Mouse (Mus musculus) liver, embryonic 11.5 days (tissue): ENCODE measurements around the gene Itih4. TPM values are rescaled to one million over a fixed set of nuclear protein-coding genes. Genes with fewer than 3 reads are reported as not detected.

Source experiments
- ATAC-seq: fragments of 200-750 bp; cut with Nextera tagmentation; replicated peaks from 2 replicates; pipeline ENCODE4 v1.8.0; 2017; ENCODE audit warnings: moderate number of reproducible peaks, mild to moderate bottlenecking, moderate TSS enrichment, moderate library complexity; ENCODE audit not compliant: low FRiP score
- DNase-seq: peaks from one replicate; pipeline ENCODE4 v3.0.0-alpha.2; 2017; ENCODE audit warnings: low spot score
- H3K27ac ChIP-seq: fragments of 300-500 bp; sonication (generic); 2 replicates; pipeline ENCODE4 v1.5.1; 2014; ENCODE audit warnings: mild to moderate bottlenecking, low read depth, low read length, control low read depth
- H3K27me3 ChIP-seq: fragments of 300-500 bp; sonication (generic); replicated peaks from 2 replicates; pipeline ENCODE4 v1.6.1; 2014; ENCODE audit warnings: low read length, mixed read lengths; ENCODE audit not compliant: control insufficient read depth, insufficient read depth
- H3K36me3 ChIP-seq: fragments of 300-500 bp; sonication (generic); 2 replicates; pipeline ENCODE4 v1.6.1; 2014; ENCODE audit warnings: mild to moderate bottlenecking, low read length, moderate library complexity, mixed read lengths; ENCODE audit not compliant: control insufficient read depth, insufficient read depth
- H3K4me1 ChIP-seq: fragments of 300-500 bp; sonication (generic); replicated peaks from 2 replicates; pipeline ENCODE4 v1.6.1; 2014; ENCODE audit warnings: low read length, mixed read lengths; ENCODE audit not compliant: control insufficient read depth, insufficient read depth
- H3K4me2 ChIP-seq: fragments of 300-500 bp; sonication (generic); 2 replicates; pipeline ENCODE4 v1.6.1; 2014; ENCODE audit warnings: mild to moderate bottlenecking, control low read depth, moderate library complexity
- H3K4me3 ChIP-seq: fragments of 300-500 bp; sonication (generic); 2 replicates; pipeline ENCODE4 v1.5.1; 2014; ENCODE audit warnings: low read depth, low read length, control low read depth
- H3K9ac ChIP-seq: fragments of 300-500 bp; sonication (generic); 2 replicates; pipeline ENCODE4 v1.6.1; 2014; ENCODE audit warnings: low read depth, low read length, control low read depth
- H3K9me3 ChIP-seq: fragments of 300-500 bp; sonication (generic); 2 replicates; pipeline ENCODE4 v1.6.1; 2016; ENCODE audit warnings: low read length, inconsistent platforms, mixed read lengths; ENCODE audit not compliant: control insufficient read depth
- WGBS: fragments of 180-500 bp; shearing (Covaris S2); extraction: QIAGEN DNeasy Blood & Tissue Kit; methylation state at CpG from one replicate; pipeline ENCODE4 v1.1.7; 2014; 5-methylcytosine and 5-hydroxymethylcytosine counted together
- polyA plus RNA-seq: library from polyadenylated mRNA; unstranded; fragments of >200 nt; fragmentation: Nextera tagmentation; extraction: Ambion mirVana; gene quantifications from 2 replicates; pipeline ENCODE4 v1.2.1, GENCODE M21; 2014

The Itih4 gene
- polyA plus RNA-seq, 1 experiment from 2014 or later, result 3.4 TPM

DNA sequence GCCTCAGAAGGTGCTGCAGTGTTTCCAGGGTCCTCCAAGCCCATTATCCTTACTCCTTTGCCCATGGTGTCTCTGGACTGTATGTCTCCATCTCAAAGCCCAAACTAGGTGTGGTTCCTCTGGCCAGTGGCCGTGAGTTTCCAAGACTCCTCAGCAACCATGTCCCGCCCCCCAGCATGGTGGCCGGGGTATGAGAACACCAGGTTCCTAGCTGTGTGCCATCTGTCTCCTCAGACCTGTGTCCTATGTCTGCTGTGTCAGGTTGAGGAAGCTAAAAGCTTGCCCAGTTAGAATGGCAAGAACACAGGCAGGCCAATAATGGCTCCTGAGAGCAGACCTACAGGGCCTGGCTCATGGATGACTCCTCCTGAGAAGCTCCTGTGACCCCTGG, 4.6 kb upstream of the Itih4 start:
- Histone ChIP-seq H3K27me3 (no peaks in the 10 kb centered on the region), H3K4me1 (peaks cover 3% of the 10 kb centered on the region; the same call in 1 of the 2 replicates), H3K27ac (no peak overlapping the region), H3K9me3 (no peaks in the 10 kb centered on the region), H3K4me3 (no peak overlapping the region), H3K36me3 (peaks cover 2% of the 10 kb centered on the region; the same call in 1 of the 2 replicates), H3K4me2 (no peak overlapping the region), H3K9ac (no peak overlapping the region)
- ATAC-seq (no peak), DNase-seq (no peak)
- 72% methylated on average over 3 of the region's 3 CpGs for WGBS

DNA sequence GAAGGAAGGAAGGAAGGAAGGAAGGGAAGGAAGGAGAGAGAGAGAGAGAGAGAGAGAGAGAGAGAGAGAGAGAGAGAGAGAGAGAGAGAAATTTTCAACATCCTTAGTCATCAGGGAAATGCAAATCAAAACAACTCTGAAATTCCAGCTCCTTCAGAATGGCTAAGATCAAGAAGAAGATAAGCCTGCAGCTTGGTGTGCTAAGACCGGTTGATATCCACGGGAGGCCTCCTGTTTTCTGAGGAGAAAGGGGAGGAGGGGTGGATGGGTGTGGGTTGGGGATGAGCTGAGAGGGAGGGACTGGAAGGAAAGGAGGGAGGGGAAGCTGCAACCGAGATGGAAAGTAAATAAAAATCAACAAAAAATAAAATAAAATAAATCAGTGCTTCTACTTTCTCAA, 978 bp upstream of the Itih4 start:
- H3K4me1 ChIP-seq, result peaks cover 6% of the 10 kb centered on the region; the same call in 1 of the 2 replicates
- no peaks in the 10 kb centered on the region; the same call in 1 of the 2 replicates for H3K27me3 ChIP-seq
- no peaks in the 10 kb centered on the region for H3K9me3 ChIP-seq
- H3K9ac ChIP-seq, result no peak overlapping the region
- H3K4me3 ChIP-seq, result no peak overlapping the region
- DNase-seq, result no peak
- H3K27ac ChIP-seq, result no peak overlapping the region
- no peak for ATAC-seq
- no peaks in the 10 kb centered on the region for H3K36me3 ChIP-seq
- H3K4me2 ChIP-seq, result no peak overlapping the region
- WGBS, result 15% methylated on average over 3 of the region's 3 CpGs

DNA sequence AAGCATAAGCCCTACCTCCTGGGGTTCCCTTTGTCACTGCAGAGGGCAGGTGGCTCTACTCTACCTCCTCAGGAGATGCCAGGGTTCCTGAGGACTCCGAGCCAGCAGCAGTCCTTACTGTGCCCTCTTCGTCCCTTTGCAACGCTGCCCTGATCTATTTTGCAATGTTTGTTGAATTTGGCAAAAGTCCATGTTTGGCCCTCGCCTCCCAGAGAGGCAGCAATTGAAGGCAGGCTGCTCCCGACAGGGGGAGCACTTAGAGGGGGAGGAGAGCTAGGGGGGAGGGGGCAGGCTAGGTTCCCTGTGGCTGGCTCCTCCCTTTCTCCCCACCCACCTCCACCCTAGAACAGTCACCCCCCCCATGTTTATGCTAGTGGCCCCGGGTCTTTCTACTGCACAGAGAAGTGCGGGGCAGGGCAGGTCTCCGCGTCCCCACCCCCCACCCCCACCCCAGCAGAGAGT, 2.0 kb downstream of the Itih4 start:
- peak overlapping the region; percentile 33 for H3K4me2 ChIP-seq
- no peak overlapping the region for H3K4me3 ChIP-seq
- DNase-seq, result no peak
- 13% methylated on average over 9 of the region's 9 CpGs for WGBS
- H3K36me3 ChIP-seq, result no peaks in the 10 kb centered on the region
- peak; percentile 57 for ATAC-seq
- 0 out of 2 replicates have a peak overlapping the region, but pooled peaks have one; percentile 19 for H3K27ac ChIP-seq
- H3K9me3 ChIP-seq, result no peaks in the 10 kb centered on the region
- H3K9ac ChIP-seq, result no peak overlapping the region
- H3K4me1 ChIP-seq, result peaks cover 6% of the 10 kb centered on the region; the same call in 1 of the 2 replicates
- H3K27me3 ChIP-seq, result no peaks in the 10 kb centered on the region; the same call in 1 of the 2 replicates

DNA sequence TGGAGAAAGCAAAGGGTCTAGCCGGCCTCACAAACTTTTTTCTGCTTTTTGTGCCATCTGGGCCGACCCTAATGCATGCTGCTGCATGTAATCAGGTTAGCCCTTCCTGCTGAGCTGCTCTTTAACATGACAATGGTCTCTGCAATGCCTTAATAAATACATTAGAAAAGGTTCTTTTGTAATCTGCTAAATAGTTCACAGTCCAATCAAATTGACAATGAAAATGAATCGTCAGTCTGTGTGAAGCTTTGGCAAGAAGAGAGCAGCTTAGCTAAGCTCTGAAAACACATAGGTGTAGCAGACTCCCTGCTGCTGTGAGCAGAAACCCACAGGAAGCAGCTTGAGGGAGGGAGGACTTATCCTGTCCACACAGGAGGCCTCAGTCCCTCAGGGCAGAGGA, 13.7 kb downstream of the Itih4 start:
- Histone ChIP-seq H3K36me3 (no peaks in the 10 kb centered on the region), H3K9me3 (no peaks in the 10 kb centered on the region), H3K4me1 (no peaks in the 10 kb centered on the region), H3K4me3 (no peak overlapping the region), H3K9ac (no peak overlapping the region), H3K27me3 (no peaks in the 10 kb centered on the region), H3K27ac (no peak overlapping the region), H3K4me2 (no peak overlapping the region)
- WGBS, result 58% methylated on average over 3 of the region's 3 CpGs
- DNase-seq (no peak), ATAC-seq (no peak)

DNA sequence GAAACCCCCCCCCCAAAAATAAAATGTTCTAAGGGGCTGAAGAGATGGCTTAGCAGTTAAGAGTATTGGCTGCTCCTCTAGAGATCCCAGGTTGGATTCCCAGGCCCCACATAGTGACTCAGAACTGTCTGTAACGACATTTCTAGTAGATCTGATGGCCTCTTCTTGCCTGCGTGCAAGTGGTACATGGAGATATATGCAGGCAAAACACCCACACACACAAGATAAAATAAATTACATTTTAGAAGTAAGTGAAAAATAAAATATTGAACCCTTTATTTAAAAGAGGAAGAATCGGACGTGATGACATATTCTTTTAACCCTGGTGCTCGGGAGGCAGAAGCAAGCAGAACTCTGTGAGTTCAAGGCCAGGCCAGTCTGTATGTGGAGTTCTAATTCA, 16.4 kb downstream of the Itih4 start:
- 77% methylated on average over 5 of the region's 5 CpGs for WGBS
- ATAC-seq (no peak), DNase-seq (no peak)
- Histone ChIP-seq H3K27me3 (no peaks in the 10 kb centered on the region), H3K9me3 (no peaks in the 10 kb centered on the region), H3K4me1 (no peaks in the 10 kb centered on the region), H3K4me3 (no peak overlapping the region), H3K36me3 (no peaks in the 10 kb centered on the region), H3K9ac (no peak overlapping the region), H3K27ac (no peak overlapping the region), H3K4me2 (no peak overlapping the region)

DNA sequence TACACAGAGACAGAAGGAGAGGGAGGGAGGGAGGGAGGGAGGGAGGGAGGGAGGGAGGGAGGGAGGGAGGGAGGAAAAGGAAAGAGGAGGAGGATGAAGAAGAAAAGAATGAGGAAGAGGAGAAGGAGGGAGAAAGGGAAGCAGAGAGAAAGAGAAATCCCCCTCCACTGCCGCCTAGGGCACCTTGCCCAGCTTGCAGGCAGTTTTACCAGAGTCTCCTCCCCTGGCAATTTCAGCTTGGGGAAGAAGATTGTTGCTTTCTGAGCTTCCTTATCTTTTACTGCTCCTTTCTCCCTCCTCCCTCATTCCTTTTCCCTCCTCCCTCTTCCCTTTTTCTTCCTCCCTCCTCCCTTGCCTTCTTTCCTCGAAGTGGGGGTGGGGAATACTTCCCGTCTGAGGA, 16.8 kb downstream of the Itih4 start:
- 61% methylated on average over 2 of the region's 3 CpGs for WGBS
- Histone ChIP-seq H3K27ac (no peak overlapping the region), H3K4me2 (no peak overlapping the region), H3K4me1 (no peaks in the 10 kb centered on the region), H3K9me3 (no peaks in the 10 kb centered on the region), H3K4me3 (no peak overlapping the region), H3K9ac (no peak overlapping the region), H3K36me3 (no peaks in the 10 kb centered on the region), H3K27me3 (no peaks in the 10 kb centered on the region)
- no peak for ATAC-seq
- DNase-seq, result no peak

DNA sequence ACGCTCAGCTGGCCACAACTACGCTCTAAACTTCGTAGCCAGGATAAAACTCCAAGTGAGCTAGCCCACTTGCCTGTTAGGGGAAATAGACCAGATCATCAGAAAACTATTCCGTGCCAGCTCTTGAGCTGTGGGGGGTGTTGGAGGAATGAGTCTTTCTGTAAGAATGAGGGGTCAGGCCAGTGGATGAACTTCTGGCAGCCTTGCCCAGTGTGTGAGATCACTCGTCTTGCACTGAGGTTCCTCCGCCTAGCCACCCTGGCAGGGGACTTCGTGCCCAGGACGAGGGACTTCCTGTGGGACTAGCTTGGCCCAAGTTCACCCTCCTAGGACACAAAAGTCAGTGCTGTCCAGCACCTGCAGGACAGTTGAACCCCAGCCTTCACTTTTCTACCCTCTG, 18.0 kb downstream of the Itih4 start:
- DNase-seq, result no peak
- H3K27ac ChIP-seq, result no peak overlapping the region
- no peaks in the 10 kb centered on the region for H3K36me3 ChIP-seq
- 79% methylated on average over 8 of the region's 8 CpGs for WGBS
- H3K4me3 ChIP-seq, result no peak overlapping the region
- H3K9ac ChIP-seq, result no peak overlapping the region
- no peaks in the 10 kb centered on the region for H3K9me3 ChIP-seq
- no peaks in the 10 kb centered on the region for H3K27me3 ChIP-seq
- H3K4me1 ChIP-seq, result no peaks in the 10 kb centered on the region
- no peak for ATAC-seq
- no peak overlapping the region for H3K4me2 ChIP-seq

DNA sequence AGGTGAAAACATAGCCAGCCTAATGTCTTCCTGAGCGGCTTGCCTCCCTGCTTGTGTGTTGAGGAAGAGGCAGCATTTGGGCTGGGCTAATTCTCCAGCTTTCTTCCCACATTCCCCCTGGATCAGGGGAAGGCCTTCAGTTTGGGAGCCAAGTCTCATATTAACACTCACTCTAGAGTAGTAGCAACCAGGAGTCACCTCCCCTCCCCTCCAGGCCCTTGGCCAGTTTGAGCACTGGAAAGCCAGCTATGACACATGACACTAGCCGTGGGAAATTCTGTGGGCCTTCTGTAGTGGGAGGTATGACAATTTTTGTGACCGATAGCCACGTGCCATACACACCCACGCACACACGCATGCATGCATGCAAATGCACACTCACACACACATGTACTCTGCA, 19.7 kb downstream of the Itih4 start:
- ATAC-seq (no peak), DNase-seq (no peak)
- no peaks in the 10 kb centered on the region for H3K36me3 ChIP-seq
- no peak overlapping the region for H3K4me3 ChIP-seq
- H3K27me3 ChIP-seq, result no peaks in the 10 kb centered on the region
- no peak overlapping the region for H3K9ac ChIP-seq
- H3K4me1 ChIP-seq, result no peaks in the 10 kb centered on the region
- 83% methylated on average over 6 of the region's 6 CpGs for WGBS
- no peak overlapping the region for H3K4me2 ChIP-seq
- H3K27ac ChIP-seq, result no peak overlapping the region
- H3K9me3 ChIP-seq, result no peaks in the 10 kb centered on the region

DNA sequence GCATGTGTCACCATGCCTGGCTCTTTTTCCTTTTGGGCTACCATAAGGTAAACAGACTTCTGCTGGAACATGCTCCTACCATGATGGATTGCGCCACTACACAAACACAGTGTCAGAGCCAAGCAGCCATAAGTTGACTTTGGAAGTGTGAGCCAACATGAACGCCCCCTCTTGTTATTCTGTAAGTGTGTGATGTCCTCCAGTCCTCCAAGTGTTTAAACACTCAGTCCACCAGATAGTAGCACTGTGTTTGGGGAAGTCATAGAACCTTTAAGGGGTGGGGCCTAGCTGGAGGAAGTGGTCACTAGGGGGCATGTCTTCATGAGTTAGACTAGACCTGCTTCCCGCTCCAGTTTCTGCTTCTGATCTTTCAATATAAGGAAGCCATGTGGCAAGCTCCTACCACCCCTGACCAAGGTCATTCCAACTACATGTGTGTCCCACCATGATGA, 21.6 kb downstream of the Itih4 start:
- Histone ChIP-seq H3K27ac (no peak overlapping the region), H3K4me3 (no peak overlapping the region), H3K36me3 (no peaks in the 10 kb centered on the region), H3K9me3 (no peaks in the 10 kb centered on the region), H3K27me3 (no peaks in the 10 kb centered on the region), H3K4me2 (no peak overlapping the region), H3K4me1 (no peaks in the 10 kb centered on the region), H3K9ac (no peak overlapping the region)
- DNase-seq, result no peak
- 62% methylated on average over 3 of the region's 3 CpGs for WGBS
- no peak for ATAC-seq
